Mouse (Mus musculus): ENCODE results near the gene Gns. TPM values are rescaled to one million over a fixed set of nuclear protein-coding genes. Genes with fewer than 3 reads are reported as not detected.

The Gns gene
- polyA plus RNA-seq, 1 experiment: 50.9 TPM

- no peak for DNase-seq (ENCODE audit: extremely low spot score in 1 of 2, low spot score in 1 of 2)
Measured at GRCm38 (mm10) chr10:121427136-121427535, 62.2 kb downstream of the Gns start.

- DNase-seq (ENCODE audit: extremely low spot score in 1 of 2, low spot score in 1 of 2): peak; percentile 63 to 66
Measured at GRCm38 (mm10) chr10:121428011-121428711, 63.3 kb downstream of the Gns start.

- DNase-seq (ENCODE audit: extremely low spot score in 1 of 2, low spot score in 1 of 2): no peak
Measured at GRCm38 (mm10) chr10:121429089-121429488, 64.2 kb downstream of the Gns start.

- DNase-seq (ENCODE audit: extremely low spot score in 1 of 2, low spot score in 1 of 2): no peak
Measured at GRCm38 (mm10) chr10:121429581-121429980, 64.7 kb downstream of the Gns start.

GRCm38 (mm10) chr10:121429981-121430682 is 65.2 kb downstream of the Gns start:
- DNase-seq (ENCODE audit: extremely low spot score in 1 of 2, low spot score in 1 of 2): no peak

- DNase-seq (ENCODE audit: extremely low spot score in 1 of 2, low spot score in 1 of 2): no peak
Measured at GRCm38 (mm10) chr10:121430764-121431540, 66.1 kb downstream of the Gns start.

DNA sequence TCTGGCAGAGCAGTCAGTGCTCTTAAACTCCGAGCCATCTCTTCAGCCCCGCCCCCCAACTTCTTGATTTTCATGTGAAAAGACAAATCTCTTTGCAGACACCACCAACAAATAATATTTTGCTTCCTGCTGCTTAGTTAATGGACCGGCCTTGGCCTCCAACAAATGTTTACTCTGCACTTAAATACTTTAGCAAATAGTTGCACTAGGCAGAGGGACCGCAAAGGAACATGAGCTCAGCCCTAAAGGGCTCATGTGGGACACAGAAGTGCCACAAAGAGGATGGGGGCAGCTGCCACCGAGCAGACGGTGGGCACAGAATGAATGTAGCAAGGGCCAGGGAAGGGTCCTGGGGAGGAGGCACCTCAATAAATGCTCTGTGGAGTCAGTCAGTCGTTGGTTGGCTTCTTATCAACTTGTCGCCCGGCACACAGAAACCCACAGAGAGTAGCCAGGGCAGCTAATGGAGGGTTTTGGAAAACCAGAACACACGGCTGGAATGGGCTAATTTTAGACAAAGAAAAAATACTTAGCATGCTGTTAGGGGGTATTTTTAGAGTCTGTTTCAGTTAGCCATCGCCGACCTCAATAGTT is 67.2 kb downstream of the Gns start:
- DNase-seq (ENCODE audit: extremely low spot score in 1 of 2, low spot score in 1 of 2): no peak

- DNase-seq (ENCODE audit: extremely low spot score in 1 of 2, low spot score in 1 of 2): no peak
Measured at GRCm38 (mm10) chr10:121432635-121433280, 67.9 kb downstream of the Gns start.

- no peak for DNase-seq (ENCODE audit: extremely low spot score in 1 of 2, low spot score in 1 of 2)
Measured at GRCm38 (mm10) chr10:121434441-121435103, 69.7 kb downstream of the Gns start.

DNA sequence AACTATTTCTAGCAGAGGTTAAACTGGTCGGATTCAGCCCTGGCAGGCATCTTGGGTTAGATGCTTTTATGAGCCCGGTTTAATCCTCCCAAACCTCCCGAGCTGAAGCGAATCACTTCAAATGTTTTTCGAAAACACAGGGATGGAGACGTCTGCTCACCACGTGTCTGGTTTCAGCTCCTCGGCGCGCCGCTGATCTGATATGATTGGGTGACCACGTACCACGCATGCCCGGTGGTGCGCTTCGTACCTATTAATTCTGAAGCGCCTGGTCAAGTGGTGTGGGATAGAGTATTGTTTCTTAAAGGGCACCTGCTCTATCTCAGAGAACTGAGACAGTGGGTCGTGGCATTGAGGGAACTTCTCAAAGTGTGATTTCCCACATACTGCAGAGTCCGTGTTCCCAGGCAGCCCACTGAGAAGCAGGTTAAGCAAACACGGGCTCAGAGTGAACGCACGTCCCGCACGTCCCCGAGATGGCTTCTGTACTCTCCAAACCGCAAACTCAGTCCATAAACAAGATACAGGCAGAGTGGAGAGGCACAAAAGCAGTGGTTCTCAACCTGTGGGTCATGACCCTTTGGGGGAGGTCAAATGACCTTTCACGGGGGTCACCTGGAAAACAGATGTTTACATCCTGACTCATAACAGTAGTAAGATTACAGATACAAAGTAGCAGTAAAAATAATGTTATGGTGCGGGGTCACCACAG is 70.8 kb downstream of the Gns start:
- DNase-seq (ENCODE audit: extremely low spot score in 1 of 2, low spot score in 1 of 2): no peak

GRCm38 (mm10) chr10:121436258-121436645 is 71.4 kb downstream of the Gns start:
- DNase-seq (ENCODE audit: extremely low spot score in 1 of 2, low spot score in 1 of 2): no peak

GRCm38 (mm10) chr10:121436693-121437092 is 71.8 kb downstream of the Gns start:
- no peak for DNase-seq (ENCODE audit: extremely low spot score in 1 of 2, low spot score in 1 of 2)

DNA sequence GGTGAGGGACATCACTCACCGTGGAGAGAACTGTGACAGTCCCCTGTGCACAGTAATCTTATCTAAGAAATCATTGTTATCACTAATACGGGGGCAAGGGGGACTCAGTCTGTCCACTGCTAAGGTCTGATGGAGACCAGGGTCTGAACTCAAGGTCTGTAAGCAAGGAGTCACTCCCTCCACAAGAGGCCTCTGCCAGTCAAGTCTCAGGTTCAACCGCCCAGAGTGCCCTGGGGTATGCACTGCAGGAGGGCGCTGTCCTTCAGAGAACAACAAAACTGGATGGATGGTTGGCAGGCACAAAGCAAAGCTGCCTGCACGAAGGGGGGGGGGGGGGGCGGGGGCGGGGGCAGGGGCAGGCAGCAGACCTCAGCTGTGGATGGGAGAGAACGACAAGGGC is 73.2 kb downstream of the Gns start:
- DNase-seq (ENCODE audit: extremely low spot score in 1 of 2, low spot score in 1 of 2): no peak

GRCm38 (mm10) chr10:121439310-121439731 is 74.4 kb downstream of the Gns start:
- DNase-seq (ENCODE audit: extremely low spot score in 1 of 2, low spot score in 1 of 2): no peak

GRCm38 (mm10) chr10:121443791-121444190 is 78.9 kb downstream of the Gns start:
- DNase-seq (ENCODE audit: extremely low spot score in 1 of 2, low spot score in 1 of 2): no peak

DNA sequence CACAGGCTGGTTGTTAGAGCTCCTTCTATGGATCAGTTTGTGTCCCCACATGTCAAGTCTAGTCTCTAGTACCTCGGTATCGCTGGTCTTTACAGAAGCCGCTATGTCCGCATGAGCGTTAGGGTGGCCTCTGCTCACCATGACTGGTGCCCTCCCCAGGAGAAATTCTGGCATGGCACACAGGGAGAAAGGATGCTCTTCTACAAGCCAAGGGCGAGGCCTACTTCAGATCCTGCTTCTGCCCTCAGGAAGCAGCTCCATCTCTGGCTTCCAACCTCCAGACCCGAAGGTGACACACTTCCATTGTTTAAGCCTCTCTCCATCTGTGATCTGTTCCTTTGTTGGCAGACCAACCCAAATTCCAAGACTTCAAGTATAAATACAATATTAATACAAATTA is 79.3 kb downstream of the Gns start:
- no peak for DNase-seq (ENCODE audit: extremely low spot score in 1 of 2, low spot score in 1 of 2)

- DNase-seq (ENCODE audit: extremely low spot score in 1 of 2, low spot score in 1 of 2): no peak
Measured at GRCm38 (mm10) chr10:121445808-121446207, 80.9 kb downstream of the Gns start.
